ENCODE assay signal across 25 mouse cellular contexts in the genomic region with DNA sequence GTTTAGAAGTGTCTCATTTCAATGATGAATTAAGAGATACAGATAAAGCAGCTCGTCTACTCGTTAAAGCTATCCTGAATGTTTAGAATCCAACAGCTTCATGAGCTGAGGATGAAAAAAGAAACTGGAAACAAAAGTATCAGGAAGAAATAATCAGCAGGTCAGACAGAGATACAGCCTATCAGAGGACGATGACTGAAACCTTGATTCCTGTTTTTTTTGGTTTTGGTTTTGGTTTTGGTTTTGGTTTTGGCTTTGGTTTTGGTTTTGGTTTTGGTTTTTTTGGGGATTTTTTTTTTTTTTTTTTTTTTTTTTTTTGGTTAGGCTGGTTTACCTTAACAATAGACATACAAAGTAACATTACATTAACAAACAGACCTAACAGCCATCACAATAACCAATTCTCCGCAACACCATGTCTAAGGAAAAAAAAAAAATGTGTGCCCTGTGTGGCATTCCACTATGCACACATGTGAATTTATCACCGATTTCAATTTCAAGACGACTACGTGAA.
"Had no signal": no experiment of that assay in that cellular context is flagged by ENCODE, and none has a peak within 500 bp of the region (broad histone marks: within the 10 kb centered on the region; RNA-seq: fewer than 3 reads in every experiment).

No protein-coding gene starts in this region.

- H3K27ac ChIP-seq: embryonic facial prominence, embryonic 10.5 days; embryonic facial prominence, embryonic 12.5 days; embryonic facial prominence, embryonic 13.5 days; embryonic facial prominence, embryonic 15.5 days; forebrain, embryonic 10.5 days; forebrain, embryonic 12.5 days; forebrain, embryonic 13.5 days; forebrain, embryonic 15.5 days; gastrocnemius, adult 2 months; heart, adult 2 months; heart, embryonic 10.5 days had no signal

- H3K9me3 ChIP-seq: embryonic facial prominence, embryonic 10.5 days; embryonic facial prominence, embryonic 12.5 days; embryonic facial prominence, embryonic 13.5 days; embryonic facial prominence, embryonic 15.5 days; forebrain, embryonic 10.5 days; forebrain, embryonic 12.5 days; forebrain, embryonic 13.5 days; forebrain, embryonic 15.5 days; heart, embryonic 10.5 days had no signal

- DNase-seq: cerebellum, adult 9-11 months; cerebellum, postnatal 10 days; cerebellum, postnatal 14 days; cerebellum, postnatal 25 days; cerebellum, postnatal 36 days; embryo, embryonic 11 days; forebrain, postnatal 0 days; gastrocnemius, adult 2 months; gastrocnemius, postnatal 10 days; gastrocnemius, postnatal 14 days; gastrocnemius, postnatal 25 days; gastrocnemius, postnatal 36 days; heart, adult 11 months; heart, adult 18-20 months; heart, adult 2 months had no signal

- H3K27me3 ChIP-seq: embryonic facial prominence, embryonic 12.5 days; embryonic facial prominence, embryonic 13.5 days; embryonic facial prominence, embryonic 15.5 days; forebrain, embryonic 12.5 days; forebrain, embryonic 13.5 days; forebrain, embryonic 15.5 days had no signal

- H3K36me3 ChIP-seq: embryonic facial prominence, embryonic 10.5 days; embryonic facial prominence, embryonic 12.5 days; embryonic facial prominence, embryonic 13.5 days; embryonic facial prominence, embryonic 15.5 days; forebrain, embryonic 10.5 days; forebrain, embryonic 12.5 days; forebrain, embryonic 15.5 days; heart, embryonic 10.5 days had no signal

- H3K9ac ChIP-seq: embryonic facial prominence, embryonic 12.5 days; embryonic facial prominence, embryonic 13.5 days; embryonic facial prominence, embryonic 15.5 days; forebrain, embryonic 12.5 days; forebrain, embryonic 13.5 days; forebrain, embryonic 15.5 days; forebrain, postnatal 0 days had no signal

- H3K4me3 ChIP-seq: embryonic facial prominence, embryonic 10.5 days; embryonic facial prominence, embryonic 12.5 days; embryonic facial prominence, embryonic 13.5 days; embryonic facial prominence, embryonic 15.5 days; erythroblast, embryonic 14.5 days; forebrain, embryonic 10.5 days; forebrain, embryonic 12.5 days; forebrain, embryonic 13.5 days; forebrain, embryonic 15.5 days; gastrocnemius, adult 2 months; heart, adult 2 months; heart, embryonic 10.5 days had no signal

- H3K4me1 ChIP-seq: embryonic facial prominence, embryonic 10.5 days; embryonic facial prominence, embryonic 12.5 days; embryonic facial prominence, embryonic 13.5 days; embryonic facial prominence, embryonic 15.5 days; forebrain, embryonic 10.5 days; forebrain, embryonic 12.5 days; forebrain, embryonic 13.5 days; forebrain, embryonic 15.5 days; heart, embryonic 10.5 days had no signal

- H3K4me2 ChIP-seq: embryonic facial prominence, embryonic 12.5 days; embryonic facial prominence, embryonic 13.5 days; embryonic facial prominence, embryonic 15.5 days; forebrain, embryonic 12.5 days; forebrain, embryonic 13.5 days; forebrain, embryonic 15.5 days had no signal
